8 mouse cellular contexts compared by ENCODE assay signal in the genomic region with DNA sequence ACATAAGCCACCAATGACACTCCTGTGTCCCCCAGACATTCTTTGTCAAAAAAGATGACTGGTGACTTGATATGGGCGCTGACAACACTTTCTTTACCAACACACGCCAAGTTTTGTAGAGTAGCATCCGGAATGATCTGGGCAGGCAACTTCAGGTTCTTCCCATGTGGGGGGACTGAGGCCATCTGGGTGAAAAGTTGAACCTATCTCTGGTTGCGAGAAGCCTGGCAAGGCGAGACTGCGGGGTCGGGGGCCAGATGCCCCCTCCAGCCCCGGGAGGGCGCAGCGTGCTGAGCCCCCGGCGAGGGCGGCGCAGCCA. TPM values are rescaled to one million over a fixed set of nuclear protein-coding genes. Genes with fewer than 3 reads are reported as not detected.
DNase-seq lines count a peak whose midpoint lies in the region; ATAC-seq and TF ChIP-seq lines count a peak whose summit lies in the region.

No protein-coding gene starts in this region.

- peaks cover 85% of the 10 kb centered on the region for H3K27me3 ChIP-seq in megakaryocyte, embryonic 14.5 days (replicated peaks)
- H3K27me3 ChIP-seq in limb, embryonic 15.5 days, result peaks cover 14% of the 10 kb centered on the region; the same call in 1 of the 2 replicates
- no peaks in the 10 kb centered on the region for H3K27me3 ChIP-seq in stomach, postnatal 0 days (ENCODE audit: control insufficient read depth, insufficient read depth, low read length)

- no peak overlapping the region for H3K27ac ChIP-seq in limb, embryonic 15.5 days
- 0 out of 2 replicates have a peak overlapping the region, but pooled peaks have one; percentile 69 for H3K27ac ChIP-seq in stomach, postnatal 0 days (replicated peaks)

- ATAC-seq in megakaryocyte, adult 5-6 weeks (ENCODE audit: poor library complexity, severe bottlenecking), result no peak
- peak; percentile 35; the same call in 1 of the 2 replicates for ATAC-seq in limb, embryonic 15.5 days (ENCODE audit: insufficient number of reproducible peaks, low FRiP score, low TSS enrichment, low read depth)
- ATAC-seq in stomach, postnatal 0 days (ENCODE audit: low FRiP score, low TSS enrichment), result no peak

- peak overlapping the region; percentile 90 for H3K4me2 ChIP-seq in limb, embryonic 15.5 days
- H3K4me2 ChIP-seq in stomach, postnatal 0 days (replicated peaks; ENCODE audit: low read depth), result peak overlapping the region; percentile 94

- H3K36me3 ChIP-seq in megakaryocyte, embryonic 14.5 days (replicated peaks; ENCODE audit: low read length), result no peaks in the 10 kb centered on the region
- no peaks in the 10 kb centered on the region for H3K36me3 ChIP-seq in limb, embryonic 15.5 days
- H3K36me3 ChIP-seq in stomach, postnatal 0 days (ENCODE audit: control insufficient read depth, insufficient read depth, low read length), result no peaks in the 10 kb centered on the region

- H3K4me1 ChIP-seq in megakaryocyte, embryonic 14.5 days, result peaks cover 27% of the 10 kb centered on the region
- H3K4me1 ChIP-seq in limb, embryonic 15.5 days, result peaks cover 16% of the 10 kb centered on the region
- H3K4me1 ChIP-seq in stomach, postnatal 0 days (replicated peaks; ENCODE audit: control insufficient read depth, insufficient read depth), result no peaks in the 10 kb centered on the region

- TF ChIP-seq EP300 in stomach, postnatal 0 days (optimal IDR thresholded peaks at IDR 0.05), result no peak

- DNase-seq in cerebellum, adult 8-10 months, result peak; percentile 34
- DNase-seq in cerebellum, postnatal 14 days, result no peak
- DNase-seq in stomach, postnatal 0 days (ENCODE audit: low spot score), result no peak
- no peak for DNase-seq in urinary bladder, postnatal 4 days (ENCODE audit: low spot score in 2 of 2)
- no peak for DNase-seq in frontal cortex, adult 2 months (ENCODE audit: extremely low spot score in 1 of 2, low spot score in 1 of 2)

- peak overlapping the region; percentile 92 for H3K4me3 ChIP-seq in megakaryocyte, embryonic 14.5 days (replicated peaks)
- H3K4me3 ChIP-seq in limb, embryonic 15.5 days, result peak overlapping the region; percentile 74
- peak overlapping the region; percentile 76 for H3K4me3 ChIP-seq in stomach, postnatal 0 days (ENCODE audit: low read depth, low read length)

- no peak for TF ChIP-seq CTCF in stomach, postnatal 0 days (IDR thresholded peaks at IDR 0.05; ENCODE audit: low read depth)

- H3K9ac ChIP-seq in limb, embryonic 15.5 days, result peak overlapping the region; percentile 72
- peak overlapping the region; percentile 79 for H3K9ac ChIP-seq in stomach, postnatal 0 days (ENCODE audit: low read length)

- WGBS in limb, embryonic 15.5 days, result under 1% methylated on average over 9 of the region's 14 CpGs
- WGBS in stomach, postnatal 0 days, result under 1% methylated on average over 13 of the region's 14 CpGs

- H3K9me3 ChIP-seq in megakaryocyte, embryonic 14.5 days, result no peaks in the 10 kb centered on the region
- H3K9me3 ChIP-seq in limb, embryonic 15.5 days, result no peaks in the 10 kb centered on the region
- H3K9me3 ChIP-seq in stomach, postnatal 0 days (ENCODE audit: control insufficient read depth, low read length), result no peaks in the 10 kb centered on the region

RNA-seq across cellular contexts. Expression of a gene that starts 0.3 kb away (rescaled TPM):
- not detected in 2 replicates for polyA plus RNA-seq in megakaryocyte, embryonic 14.5 days (2012; ENCODE audit: insufficient read depth, low replicate concordance)
- total RNA-seq in megakaryocyte, adult 5-6 weeks (2015), result not detected in 2 replicates
- not detected in 2 replicates for total RNA-seq in megakaryocyte, adult 5-6 weeks (2017)
- polyA plus RNA-seq in limb, embryonic 15.5 days (2015; fragmentation: Nextera tagmentation; extraction: Ambion mirVana), result 2.0 and 2.1 TPM in 2 replicates
- 6.2 and 6.3 TPM in 2 replicates for polyA plus RNA-seq in stomach, postnatal 0 days (2015; fragmentation: Nextera tagmentation; extraction: Ambion mirVana)
- 73.9 and 74.4 TPM in 2 replicates for polyA plus RNA-seq in frontal cortex, adult 2 months (2012; rRNA removed)

Comparison
In these comparisons a context has a peak if more than half of its experiments do, and no peak if none do; other contexts are left out.
1. RNA of a gene that starts 0.3 kb away (polyA plus RNA-seq): 73.9 to 74.4 TPM in frontal cortex, adult 2 months; 6.2 to 6.3 TPM in stomach, postnatal 0 days, 2.0 to 2.1 TPM in limb, embryonic 15.5 days and not detected in megakaryocyte, embryonic 14.5 days; every median in the first group is over 10 times any median in the second.
2. Peak in every context shown above with its lines, with median percentiles within 50 percentile points of each other: H3K4me3 ChIP-seq.